Mouse (Mus musculus) brain, embryonic 14.5 days (tissue): Measurements from ENCODE around the gene Olfr1427.

Source experiments
- CTCF ChIP-seq: fragments of 200-500 bp; IDR thresholded peaks from 2 replicates; pipeline ENCODE4 v1.5.1; 2012; ENCODE audit warnings: inconsistent platforms, mild to moderate bottlenecking, moderate library complexity, borderline replicate concordance; ENCODE audit not compliant: insufficient read depth, insufficient read length; ENCODE audit errors: extremely low read depth
- POLR2A ChIP-seq: fragments of 200-500 bp; IDR thresholded peaks from 2 replicates; pipeline ENCODE4 v1.6.1; 2012; ENCODE audit warnings: mild to moderate bottlenecking, inconsistent platforms, borderline replicate concordance; ENCODE audit not compliant: poor library complexity, insufficient read depth, insufficient read length, severe bottlenecking; ENCODE audit errors: extremely low read depth

- no peak for TF ChIP-seq CTCF
- no peak for TF ChIP-seq POLR2A
Observed at GRCm38 (mm10) chr19:12113807-12114206, 10.7 kb upstream of the Olfr1427 start.
